Mouse (Mus musculus) cerebellum, adult 9-10 months (tissue): Measurements from ENCODE around the gene Bik.

Source experiments
- DNase-seq: peaks from one replicate; pipeline ENCODE4 v3.0.0; 2022

The Bik gene

DNA sequence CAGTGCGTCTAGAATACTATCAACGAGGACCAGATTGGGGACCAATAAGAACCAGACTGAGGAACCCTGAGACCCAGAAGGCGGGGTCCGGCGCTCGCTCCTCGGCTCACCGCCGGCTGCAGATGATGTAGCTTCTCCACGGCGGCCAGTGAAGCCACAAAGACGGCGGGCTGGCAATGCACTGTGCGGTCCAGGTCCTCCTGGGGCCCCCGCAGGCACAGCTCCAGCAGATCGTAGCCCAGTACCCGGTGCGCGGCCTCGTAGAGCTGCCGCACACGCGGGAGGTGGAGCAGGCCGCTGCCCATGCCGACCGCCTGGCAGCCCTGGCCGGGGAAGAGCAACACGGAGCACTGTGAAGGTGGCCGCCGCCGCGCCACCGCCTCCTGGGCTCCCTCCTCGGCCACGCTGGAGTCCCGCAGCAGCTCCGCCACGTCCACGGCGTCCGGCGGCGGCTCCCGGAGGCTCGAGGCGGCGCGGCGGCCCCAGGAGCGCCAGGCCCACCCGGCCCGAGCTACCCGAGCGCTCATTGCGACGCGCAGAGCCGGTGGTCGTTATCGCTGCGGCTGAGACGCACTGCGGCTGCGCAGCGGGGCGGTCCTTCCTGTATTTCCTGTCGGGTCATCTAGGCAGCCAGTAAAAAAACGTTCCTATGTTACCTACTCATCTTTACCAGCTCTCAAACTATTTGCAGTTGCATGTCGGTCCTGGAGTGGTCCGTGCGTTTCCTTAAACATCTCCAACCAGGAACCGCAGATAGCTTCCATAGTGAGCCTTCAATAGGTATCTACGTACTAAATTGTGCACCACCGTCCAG is 28.7 kb downstream of the Bik start:
- DNase-seq = peak; percentile 86

DNA sequence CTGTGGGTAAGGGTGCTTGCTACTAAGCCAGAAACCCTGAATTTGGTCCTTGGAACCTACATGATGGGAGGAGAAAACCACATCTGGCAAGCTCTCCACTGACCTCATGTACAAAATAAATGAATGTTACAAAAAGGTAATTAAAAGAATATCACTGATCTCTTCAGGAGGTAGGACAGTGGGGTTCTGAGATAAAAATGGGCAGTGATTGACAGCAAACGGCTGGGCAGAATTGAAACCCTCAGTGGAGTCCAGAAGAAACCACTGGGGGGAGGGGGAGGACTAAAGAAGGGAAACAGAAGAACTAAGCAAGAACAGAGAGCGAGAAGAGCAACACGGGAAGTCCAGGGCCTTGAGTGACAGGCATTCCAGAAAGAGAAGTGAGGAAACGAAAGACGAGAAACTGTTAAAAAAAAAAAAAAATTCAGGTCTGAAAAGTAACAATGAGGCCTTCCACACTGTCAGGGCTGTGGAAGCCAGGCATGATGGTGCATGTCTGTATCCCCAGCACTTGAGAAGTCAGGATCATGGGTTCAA is 34.3 kb downstream of the Bik start:
- DNase-seq = no peak

DNA sequence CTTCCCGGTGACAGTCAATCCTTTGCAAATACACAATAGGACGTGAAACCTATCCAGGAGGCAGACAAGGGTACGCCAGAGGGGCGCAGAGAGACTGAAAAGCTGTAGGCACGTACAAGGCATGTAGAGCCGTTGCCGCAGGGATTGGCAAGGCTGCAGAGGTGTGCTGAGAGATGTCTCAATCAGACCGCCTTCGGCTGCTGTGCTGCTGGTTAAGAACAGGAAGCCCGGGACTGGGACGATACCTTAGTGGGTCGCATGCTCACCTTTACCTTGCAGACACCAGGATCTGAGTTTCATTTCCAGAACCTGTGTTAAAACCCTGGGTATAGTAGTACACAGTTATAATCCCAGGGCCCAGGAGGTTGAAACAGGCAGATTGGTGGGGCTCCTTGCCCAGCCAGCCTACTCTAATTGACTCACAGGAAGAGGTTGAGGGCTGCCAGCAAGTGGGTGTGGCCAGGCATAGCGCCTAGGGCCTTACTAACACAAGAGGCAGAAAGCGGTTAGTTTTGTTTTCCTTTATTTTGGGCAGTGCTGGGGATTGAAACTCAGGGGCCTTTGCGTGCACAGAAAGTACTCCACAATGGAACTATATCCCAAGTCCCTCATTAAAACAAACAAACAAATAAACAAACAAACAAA is 36.1 kb downstream of the Bik start:
- no peak for DNase-seq

DNA sequence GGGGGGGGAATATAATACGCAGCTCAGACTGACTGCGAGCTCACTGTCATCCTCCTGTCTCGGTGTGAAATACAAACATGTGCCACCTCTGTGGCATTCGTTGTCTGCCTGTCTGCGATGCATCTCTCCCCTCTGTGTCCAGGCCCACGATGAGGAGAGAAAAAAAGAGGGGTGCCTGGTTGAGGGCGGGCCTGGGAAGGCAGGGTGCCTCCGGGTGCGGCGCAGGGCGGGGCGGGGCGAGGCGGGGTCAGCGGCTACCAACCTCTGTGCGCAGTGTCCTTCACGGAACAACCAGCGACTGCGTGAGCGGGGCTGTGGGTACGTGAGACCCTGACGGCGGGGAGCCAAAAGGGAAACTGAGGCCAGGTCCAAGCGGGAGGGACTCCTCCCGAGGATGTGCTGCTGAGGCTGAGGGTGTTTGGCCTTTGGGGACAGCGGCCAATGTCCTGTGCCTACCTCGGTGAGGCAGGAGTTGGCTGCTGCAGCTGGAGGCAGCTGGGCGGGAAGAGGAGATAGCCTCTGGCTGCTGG is 36.7 kb downstream of the Bik start, which contains the start of the genes Tspo and Mcat:
Tspo (plus strand) TSS at position 266 of the 530 bp plus-strand sequence.
Mcat (minus strand) TSS at position 461 of the 530 bp plus-strand sequence.
- no peak for DNase-seq

DNA sequence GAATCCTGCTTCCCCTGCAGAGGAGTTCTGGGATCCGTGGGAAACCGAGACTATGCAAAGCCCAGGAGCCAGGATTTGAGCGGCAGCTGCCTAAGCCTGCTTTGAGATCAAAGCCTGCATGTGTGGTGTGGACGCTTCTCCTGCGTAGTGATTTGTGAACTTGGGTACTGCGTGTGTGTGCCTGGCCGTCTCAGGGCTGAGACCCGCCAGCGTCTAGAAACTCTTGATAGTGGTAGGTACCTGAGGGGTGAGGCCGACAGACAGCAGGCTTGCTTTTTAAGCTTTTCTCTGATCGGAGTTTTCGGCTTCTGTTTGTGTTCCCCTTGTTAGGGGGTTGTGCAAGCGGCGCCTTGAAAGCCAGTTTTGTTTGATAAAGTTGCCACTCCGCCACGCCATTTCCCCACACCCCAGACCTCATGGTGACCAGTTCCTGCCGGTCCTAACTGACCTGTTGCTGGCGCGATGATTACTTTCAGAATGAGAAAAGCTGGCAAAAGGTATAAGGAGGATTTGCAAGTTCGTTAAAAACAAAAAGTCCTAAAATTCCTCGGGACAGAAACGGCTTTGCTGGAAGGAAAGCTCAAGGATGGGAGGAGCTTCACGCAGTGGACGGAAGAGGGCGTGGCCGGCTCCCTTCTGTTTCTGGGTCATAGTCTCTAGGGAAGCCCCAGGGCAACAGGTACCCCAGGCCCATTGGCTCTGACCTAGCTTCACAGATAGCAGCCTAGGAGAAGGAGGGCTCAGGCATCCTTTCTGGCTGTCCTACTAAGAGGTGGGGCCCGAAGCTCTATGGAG is 37.4 kb downstream of the Bik start:
- DNase-seq = no peak

DNA sequence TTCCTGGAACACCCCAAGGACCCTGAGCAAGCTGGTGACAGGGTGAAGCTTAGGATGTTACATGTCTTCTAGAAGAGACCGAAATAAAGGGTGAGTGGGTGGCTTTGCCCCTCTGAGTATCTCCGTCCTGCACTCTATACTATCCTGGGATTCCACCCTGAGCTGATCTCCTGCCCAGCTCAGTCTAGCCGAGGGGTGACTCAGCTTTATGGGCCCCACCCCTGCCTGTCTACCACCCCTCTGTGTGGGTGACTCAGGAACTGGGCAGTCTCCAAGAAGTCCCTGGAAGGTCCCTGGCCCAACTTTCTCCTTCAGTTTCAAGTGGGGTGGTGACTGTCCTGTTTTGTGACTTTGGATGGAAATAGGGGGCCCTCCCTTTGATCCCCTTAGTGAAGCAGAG is 38.8 kb downstream of the Bik start:
- no peak for DNase-seq

DNA sequence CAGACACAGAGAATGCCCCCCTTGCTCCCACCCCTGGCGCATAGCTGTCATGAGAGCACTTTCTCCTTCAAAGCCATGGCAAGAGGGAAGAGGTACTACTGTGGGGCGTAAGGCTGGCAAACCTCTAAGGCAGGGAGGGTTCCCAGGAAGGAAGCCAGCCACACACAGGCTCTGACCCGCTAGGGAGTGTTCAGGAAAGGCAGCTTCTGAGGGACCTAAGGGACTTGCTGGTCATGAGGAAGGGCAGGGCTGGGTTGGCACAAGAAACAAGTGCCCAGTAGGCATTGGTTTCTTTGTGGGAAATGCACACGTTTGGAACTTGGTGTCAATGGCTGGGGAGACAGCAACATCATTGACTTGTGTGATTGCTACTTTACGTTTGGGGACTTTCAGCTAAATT is 39.3 kb downstream of the Bik start:
- no peak for DNase-seq

DNA sequence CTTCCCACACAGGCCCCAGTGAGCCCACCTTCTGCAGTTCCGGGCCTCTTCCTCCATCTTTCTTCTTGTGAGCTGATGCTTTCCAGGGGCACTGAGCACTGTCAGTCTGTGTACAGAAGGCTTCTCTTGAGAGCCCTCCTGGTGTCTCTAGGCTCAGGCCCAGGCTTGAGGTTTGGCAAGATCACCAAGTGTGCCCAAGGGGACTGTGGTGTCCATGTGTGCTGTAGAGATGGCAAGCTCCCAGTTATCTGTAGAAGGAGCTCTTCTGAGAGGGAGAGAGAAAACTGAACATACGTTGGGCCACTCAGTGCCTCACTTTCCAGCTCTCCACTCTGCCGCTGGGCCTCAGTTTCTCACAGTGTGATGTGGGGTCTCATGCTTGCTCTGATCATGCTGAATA is 41.1 kb downstream of the Bik start:
- no peak for DNase-seq

DNA sequence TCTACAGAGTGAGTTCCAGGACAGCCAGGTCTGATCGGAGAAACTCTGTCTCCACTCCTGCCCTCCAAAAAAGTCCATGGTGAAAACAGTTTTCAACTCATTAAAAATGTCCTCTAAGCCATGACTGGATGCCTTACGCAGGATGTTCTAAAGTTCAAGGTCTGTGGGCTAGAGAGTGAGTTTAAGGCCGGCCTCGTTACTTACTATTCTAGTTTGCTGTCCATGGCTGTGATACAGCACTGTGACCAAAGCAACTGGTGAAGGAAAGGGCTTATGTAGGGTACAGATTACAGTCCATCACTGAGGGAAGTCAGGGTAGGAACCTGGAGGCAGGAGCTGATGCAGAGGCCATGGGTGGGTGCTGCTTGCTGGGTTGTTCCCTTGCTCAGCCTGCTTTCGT is 41.9 kb downstream of the Bik start:
- no peak for DNase-seq

DNA sequence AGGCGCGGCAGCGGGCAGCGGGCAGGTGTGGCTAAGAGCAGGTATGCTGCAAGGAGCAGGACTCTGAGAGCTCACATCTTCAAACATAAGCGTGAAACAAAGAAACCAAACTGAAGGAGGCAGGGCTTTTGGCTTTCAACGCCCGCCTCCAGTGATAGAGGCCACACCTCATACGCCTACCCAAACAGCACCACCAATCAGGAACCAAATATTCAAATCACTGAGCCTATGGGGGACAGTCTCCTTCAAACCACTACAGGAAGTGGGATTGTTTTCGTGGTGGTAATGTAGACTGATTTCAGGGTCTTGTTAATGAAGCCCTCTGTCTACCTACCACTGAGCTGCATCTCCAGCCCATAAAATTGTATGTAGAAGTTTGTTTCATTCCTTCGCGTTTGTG is 43.0 kb downstream of the Bik start:
- DNase-seq = no peak

DNA sequence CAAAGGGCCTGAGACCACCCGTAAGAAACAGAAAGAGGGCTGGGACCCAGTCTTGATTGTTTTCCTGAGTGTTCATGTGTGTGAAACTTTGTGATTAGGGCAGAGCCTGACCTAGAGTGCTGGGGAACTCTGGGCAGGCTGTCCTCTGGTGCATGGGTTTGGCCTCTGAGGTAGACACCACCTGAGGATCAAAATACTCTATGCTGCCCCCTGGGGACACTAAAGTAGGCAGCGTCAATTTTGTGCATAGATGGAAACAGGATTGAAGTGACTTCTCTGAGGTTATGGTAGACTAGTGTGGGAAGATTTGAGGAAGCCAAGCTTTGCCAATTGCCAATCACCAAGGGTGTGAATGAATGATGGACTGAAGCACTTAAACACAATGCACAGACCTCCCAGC is 44.0 kb downstream of the Bik start:
- DNase-seq = no peak

DNA sequence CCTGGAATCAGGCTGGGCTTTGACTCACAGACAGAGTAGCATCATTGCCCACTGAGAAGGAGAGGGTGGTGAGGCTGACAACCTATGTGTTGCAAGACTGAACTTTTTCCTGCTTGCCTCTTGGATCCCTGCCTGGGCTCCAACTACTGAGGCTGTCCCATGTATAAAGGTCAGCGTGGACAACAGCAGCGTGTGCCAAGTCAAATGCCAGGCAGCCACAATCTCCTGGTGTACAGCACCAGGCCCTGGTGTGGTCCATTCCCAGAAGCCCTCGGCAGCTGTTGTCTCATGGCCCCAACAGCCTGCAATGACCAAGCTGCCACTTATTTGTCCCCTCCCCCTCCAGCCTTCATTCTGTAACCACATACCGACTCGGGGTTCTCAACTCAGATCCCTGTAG is 45.0 kb downstream of the Bik start:
- DNase-seq = no peak

DNA sequence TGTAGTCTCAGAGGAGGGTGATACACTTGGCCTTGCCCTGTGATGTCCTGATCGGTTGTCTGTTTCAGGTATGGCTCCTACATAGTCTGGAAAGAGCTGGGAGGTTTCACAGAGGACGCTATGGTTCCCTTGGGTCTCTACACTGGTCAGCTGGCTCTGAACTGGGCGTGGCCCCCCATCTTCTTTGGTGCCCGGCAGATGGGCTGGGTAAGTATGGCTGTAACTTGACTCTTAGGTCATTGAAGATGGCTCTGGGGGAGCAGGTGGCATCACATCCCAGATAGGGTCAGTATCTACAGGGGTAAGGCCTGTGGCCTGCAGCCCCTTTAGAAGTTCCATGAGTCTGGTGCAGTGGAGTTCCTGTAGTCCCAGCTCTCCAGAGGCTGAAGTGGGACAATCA is 45.5 kb downstream of the Bik start:
- DNase-seq = no peak

DNA sequence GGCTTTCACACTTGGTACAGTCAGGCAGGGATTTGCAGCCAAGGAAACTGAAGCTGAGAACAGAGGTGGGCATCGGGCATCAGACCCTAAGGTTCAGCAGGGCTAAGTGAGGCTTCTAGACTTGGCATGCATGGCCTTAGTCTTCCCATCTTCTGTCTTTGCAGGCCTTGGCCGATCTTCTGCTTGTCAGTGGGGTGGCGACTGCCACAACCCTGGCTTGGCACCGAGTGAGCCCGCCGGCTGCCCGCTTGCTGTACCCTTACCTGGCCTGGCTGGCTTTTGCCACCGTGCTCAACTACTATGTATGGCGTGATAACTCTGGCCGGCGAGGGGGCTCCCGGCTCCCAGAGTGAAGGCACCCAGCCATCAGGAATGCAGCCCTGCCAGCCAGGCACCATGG is 46.9 kb downstream of the Bik start:
- DNase-seq = peak; percentile 39

DNA sequence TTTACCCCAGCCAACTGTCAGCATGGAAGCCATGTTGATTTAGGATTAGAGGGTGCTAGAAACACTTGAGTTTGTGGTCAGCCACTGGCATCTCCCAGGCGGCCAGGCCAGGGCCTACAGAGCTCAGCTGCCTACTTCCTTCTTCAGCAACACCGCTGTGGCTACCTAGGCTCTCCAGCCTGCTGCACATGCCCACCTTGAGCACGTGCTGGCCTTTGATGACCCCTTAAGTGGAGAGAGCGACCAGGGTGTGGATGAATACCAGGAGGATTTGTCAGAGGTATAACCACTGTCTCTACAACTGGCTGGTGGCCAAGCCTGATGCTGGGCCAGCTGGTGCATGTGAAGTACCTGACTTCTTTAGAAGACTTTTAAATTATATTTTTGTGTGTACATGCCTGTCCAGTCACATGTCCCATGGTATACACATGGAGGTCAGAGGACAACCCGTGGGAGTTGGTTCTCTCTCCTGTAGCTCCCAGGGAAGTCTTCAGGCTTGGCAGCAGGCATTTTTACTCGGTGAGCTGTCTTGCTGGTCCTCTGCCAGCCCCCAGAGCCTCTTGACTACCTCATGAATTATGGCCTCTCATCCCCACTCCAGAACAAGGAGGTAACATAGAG is 48.2 kb downstream of the Bik start:
- DNase-seq = no peak

DNA sequence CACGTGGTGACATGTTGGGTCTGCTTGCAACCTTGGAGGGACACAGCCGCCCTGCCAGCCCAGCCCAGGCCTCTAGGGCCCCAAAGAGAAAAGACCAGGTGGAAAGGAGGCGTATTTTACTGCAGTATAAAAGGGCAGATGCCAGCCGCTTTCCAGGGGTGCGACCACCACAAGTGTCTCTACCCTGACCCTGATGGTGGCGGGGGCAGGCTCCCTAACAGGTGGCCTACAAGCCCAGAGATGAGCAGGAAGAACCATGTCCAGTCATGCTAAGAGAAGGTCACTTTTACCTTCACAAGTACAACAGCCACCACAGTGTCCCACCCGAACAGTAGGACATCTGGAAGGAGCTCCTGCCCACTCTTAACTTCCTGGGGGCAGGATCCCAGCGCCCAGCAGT is 48.9 kb downstream of the Bik start:
- no peak for DNase-seq

DNA sequence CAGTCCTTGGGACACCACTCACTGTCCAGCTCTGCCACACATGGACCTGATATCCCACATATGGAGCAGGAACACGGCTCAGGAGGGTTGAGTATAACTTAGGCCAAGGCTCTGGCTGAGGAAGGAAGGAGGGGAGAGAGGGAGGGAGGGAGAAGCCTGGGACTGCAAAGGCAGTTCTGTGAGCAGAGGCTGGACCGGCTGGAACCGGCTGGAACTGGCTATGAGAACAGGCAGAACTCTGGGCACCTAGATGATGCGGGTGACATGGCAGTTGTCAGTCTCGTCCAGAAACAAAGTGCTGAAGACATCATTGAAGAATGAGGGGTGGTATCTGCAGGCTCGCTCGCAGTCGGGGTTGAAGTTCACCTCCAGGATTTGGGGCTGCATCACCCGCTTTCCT is 50.0 kb downstream of the Bik start:
- DNase-seq = no peak

DNA sequence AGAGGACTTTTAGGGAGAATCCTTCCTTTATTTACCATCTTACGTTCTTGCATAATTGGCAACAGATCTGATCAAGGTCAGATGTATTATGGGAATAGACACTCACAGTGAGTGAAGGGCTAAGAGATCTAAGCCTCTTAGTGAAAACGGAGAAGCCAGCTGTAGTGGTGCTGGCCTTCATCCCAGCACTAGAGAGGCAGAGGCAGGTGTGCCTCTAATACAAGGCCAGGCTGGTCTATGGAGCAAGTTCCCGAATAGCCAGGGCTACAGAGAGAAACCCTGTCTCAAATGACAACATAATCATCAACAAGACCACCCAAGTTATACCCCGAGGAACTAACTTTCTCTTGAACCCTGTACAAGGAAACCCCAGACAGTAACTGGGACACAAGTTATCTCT is 56.3 kb downstream of the Bik start:
- no peak for DNase-seq

DNA sequence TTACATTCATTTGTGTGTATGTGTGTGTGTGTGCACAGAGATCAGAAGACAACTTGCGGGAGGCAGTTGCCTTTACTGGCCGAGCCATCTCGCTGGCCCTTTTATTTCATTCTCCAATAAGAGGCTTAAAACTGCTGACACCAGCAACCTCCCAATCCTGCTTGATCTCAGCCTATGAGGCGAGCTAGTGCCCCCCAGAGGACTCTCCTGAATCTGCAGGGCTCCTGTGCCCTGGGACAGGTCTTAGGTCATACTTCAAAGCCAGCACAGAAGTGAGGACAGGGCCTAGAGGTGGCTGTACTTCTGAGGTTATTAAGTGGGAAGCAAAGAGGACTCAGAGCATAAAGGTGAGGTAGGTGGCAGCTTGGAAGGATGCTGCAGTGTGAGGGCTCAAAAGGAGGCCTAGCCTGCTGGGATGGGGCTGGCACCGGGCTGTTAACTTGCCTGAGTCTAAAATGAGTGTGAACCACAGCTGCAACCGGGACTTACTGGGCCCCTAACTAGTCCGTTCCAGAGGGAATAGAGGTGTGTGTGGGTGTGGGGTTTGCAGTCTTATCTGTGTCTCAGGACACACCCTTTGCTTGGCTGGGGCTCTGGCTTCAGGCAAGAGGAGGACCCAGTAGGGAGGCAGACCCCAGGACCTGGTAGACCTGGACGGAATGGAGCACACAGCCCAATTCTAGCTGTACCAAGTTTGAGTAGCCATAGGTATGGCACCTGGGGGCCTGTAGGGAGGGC is 56.9 kb downstream of the Bik start:
- no peak for DNase-seq

DNA sequence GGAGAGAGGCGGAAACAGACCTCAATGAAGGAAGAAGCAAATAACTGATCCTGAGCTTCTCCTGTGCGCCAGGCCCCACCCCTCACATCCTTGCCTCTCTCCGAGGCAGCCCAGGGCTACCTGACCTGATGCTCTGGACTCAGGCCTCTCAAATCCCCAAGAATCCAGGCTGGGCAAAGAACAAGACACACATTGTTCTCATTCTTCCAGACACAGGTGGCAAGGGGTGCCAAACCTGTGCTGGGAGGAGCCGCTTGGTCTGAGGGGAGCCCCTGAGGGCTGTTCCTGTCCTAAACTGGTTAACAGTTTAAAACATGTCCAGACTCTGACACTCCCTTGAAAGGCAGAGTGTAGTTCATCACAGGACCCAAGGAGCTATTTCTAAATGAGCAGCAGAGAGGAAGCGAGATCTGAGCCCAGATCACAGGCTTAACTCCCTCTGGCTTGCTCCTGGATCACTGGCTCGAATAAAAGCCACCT is 58.1 kb downstream of the Bik start:
- DNase-seq = no peak

DNA sequence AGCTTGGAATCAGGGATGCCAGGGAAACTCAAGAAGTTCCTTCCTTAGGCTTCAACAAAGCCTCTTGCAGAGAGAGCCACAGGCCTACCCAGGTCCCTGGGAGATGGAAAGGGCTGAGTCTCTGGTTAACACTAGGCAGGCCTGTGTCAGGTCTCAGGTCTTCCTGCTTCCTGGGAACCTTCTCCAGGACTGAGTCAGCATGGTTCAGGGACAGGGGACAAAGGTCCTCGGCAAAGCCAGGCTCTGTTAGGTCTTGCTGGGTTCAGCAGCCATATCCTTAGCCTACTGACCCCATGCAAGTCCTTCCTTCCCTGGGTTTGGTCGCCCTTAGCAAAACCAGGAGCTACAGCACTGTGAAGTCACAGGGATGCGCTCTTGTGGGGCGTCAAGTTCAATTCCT is 64.2 kb downstream of the Bik start:
- DNase-seq = no peak

DNA sequence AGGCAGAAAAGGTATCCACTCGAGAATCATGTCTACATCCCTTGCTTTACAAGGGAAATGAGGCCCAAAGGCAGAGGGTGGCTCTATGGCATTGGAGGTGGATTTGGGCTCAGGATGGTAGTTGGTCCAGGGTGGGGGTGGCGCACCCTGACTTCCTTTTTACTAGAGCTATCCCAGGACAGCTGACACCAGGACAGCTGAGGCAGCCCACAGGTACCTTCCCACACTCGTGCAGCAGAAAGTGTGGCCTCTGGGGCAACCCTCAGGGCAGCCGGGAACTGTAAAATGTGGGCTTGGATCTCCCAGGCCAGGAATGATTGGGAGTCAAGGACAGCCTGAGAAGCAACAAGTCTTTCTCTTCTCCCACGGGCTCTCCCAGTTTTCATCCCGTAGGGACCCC is 65.1 kb downstream of the Bik start:
- DNase-seq = no peak
